Mouse (Mus musculus) heart, embryonic 13.5 days (tissue): ENCODE data around the gene Tbrg4. TPM values are rescaled to one million over a fixed set of nuclear protein-coding genes. Genes with fewer than 3 reads are reported as not detected.

ENCODE experiments used
- ATAC-seq: fragments of 200-750 bp; cut with Nextera tagmentation; 2 replicates; pipeline ENCODE4 v1.8.0; 2017; ENCODE audit warnings: moderate TSS enrichment; ENCODE audit not compliant: insufficient number of reproducible peaks, low FRiP score, low TSS enrichment; ENCODE audit errors: extremely low read depth
- H3K27ac ChIP-seq: fragments of 300-500 bp; sonication (generic); replicated peaks from 2 replicates; pipeline ENCODE4 v1.5.1; 2015; ENCODE audit warnings: moderate library complexity, mild to moderate bottlenecking, inconsistent platforms
- H3K27me3 ChIP-seq: fragments of 300-500 bp; sonication (generic); replicated peaks from 2 replicates; pipeline ENCODE4 v1.6.1; 2015; ENCODE audit warnings: mild to moderate bottlenecking, inconsistent platforms
- H3K36me3 ChIP-seq: fragments of 300-500 bp; sonication (generic); 2 replicates; pipeline ENCODE4 v1.6.1; 2015; ENCODE audit warnings: mild to moderate bottlenecking, inconsistent platforms
- H3K4me1 ChIP-seq: fragments of 300-500 bp; sonication (generic); 2 replicates; pipeline ENCODE4 v1.6.1; 2015; ENCODE audit warnings: inconsistent platforms
- H3K4me2 ChIP-seq: fragments of 300-500 bp; sonication (generic); 2 replicates; pipeline ENCODE4 v1.6.1; 2015; ENCODE audit warnings: inconsistent platforms, mild to moderate bottlenecking, moderate library complexity
- H3K4me3 ChIP-seq: fragments of 300-500 bp; sonication (generic); 2 replicates; pipeline ENCODE4 v1.5.1; 2015; ENCODE audit warnings: moderate library complexity, mild to moderate bottlenecking, inconsistent platforms
- H3K9ac ChIP-seq: fragments of 300-500 bp; sonication (generic); 2 replicates; pipeline ENCODE4 v1.6.1; 2015; ENCODE audit warnings: inconsistent platforms, mild to moderate bottlenecking, moderate library complexity
- H3K9me3 ChIP-seq: fragments of 300-500 bp; sonication (generic); 2 replicates; pipeline ENCODE4 v1.6.1; 2016; ENCODE audit warnings: inconsistent platforms
- WGBS: fragments of 180-500 bp; shearing (Covaris S2); methylation state at CpG from one replicate; pipeline ENCODE4 v1.1.7; 2015; ENCODE audit warnings: mixed read lengths; 5-methylcytosine and 5-hydroxymethylcytosine counted together
- polyA plus RNA-seq: library from polyadenylated mRNA; unstranded; fragments of >200 nt; fragmentation: Nextera tagmentation; extraction: Ambion mirVana; gene quantifications from 2 replicates; pipeline ENCODE4 v1.2.1, GENCODE M21; 2015

Gene Tbrg4
- polyA plus RNA-seq, 1 experiment from 2014 or later: 43.0 TPM

DNA sequence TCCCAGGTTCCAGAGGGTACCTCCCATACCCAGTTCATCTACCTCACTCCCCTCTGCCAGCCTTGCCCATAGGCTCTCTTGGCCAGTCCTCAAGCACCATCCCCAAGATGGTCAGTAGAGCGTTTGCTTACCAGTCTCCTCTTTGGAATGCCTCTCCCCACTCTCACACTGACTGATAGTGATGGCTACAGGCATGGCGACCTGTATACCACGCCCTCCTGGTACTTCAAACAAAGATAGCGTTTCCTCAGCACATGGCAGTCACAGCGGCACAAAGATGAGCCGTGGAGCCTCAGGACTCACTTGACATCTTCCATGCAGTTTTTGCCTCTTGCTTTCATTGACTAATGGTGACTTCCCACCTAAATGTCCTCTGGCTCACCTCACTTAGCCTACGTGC, 36.0 kb downstream of the Tbrg4 start:
- no peak overlapping the region for H3K9ac ChIP-seq
- no peak overlapping the region for H3K27ac ChIP-seq
- H3K4me3 ChIP-seq: no peak overlapping the region
- no peaks in the 10 kb centered on the region for H3K27me3 ChIP-seq
- WGBS: 68% methylated on average over 7 of the region's 7 CpGs
- no peak overlapping the region for H3K4me2 ChIP-seq
- no peaks in the 10 kb centered on the region for H3K9me3 ChIP-seq
- peaks cover 34% of the 10 kb centered on the region for H3K4me1 ChIP-seq
- no peak for ATAC-seq
- H3K36me3 ChIP-seq: peaks cover 86% of the 10 kb centered on the region

DNA sequence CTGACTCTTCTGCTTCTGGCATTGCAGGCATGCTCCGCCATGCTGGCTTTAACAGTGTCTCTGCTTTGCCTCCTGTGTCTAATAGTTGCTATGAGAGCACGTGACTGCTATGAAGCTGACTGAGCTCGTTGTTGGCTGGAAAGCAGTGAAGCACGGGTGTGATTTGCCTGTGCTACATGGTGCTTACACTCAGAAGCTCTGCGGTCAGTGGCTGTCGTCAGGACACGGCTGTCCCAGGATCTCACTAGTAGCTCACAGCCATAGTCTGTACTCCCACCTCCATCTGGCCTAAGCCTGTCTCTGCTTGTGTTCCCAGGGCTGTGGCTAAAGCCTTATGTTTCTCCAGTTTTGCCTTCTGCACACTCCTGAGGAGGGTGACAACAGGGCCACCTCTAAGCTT, 37.6 kb downstream of the Tbrg4 start:
- WGBS: 85% methylated on average over 7 of the region's 7 CpGs
- no peak overlapping the region for H3K9ac ChIP-seq
- H3K4me1 ChIP-seq: peaks cover 22% of the 10 kb centered on the region
- H3K4me2 ChIP-seq: no peak overlapping the region
- no peak for ATAC-seq
- no peaks in the 10 kb centered on the region for H3K9me3 ChIP-seq
- H3K36me3 ChIP-seq: peaks cover 74% of the 10 kb centered on the region
- no peaks in the 10 kb centered on the region for H3K27me3 ChIP-seq
- H3K27ac ChIP-seq: no peak overlapping the region
- H3K4me3 ChIP-seq: no peak overlapping the region

DNA sequence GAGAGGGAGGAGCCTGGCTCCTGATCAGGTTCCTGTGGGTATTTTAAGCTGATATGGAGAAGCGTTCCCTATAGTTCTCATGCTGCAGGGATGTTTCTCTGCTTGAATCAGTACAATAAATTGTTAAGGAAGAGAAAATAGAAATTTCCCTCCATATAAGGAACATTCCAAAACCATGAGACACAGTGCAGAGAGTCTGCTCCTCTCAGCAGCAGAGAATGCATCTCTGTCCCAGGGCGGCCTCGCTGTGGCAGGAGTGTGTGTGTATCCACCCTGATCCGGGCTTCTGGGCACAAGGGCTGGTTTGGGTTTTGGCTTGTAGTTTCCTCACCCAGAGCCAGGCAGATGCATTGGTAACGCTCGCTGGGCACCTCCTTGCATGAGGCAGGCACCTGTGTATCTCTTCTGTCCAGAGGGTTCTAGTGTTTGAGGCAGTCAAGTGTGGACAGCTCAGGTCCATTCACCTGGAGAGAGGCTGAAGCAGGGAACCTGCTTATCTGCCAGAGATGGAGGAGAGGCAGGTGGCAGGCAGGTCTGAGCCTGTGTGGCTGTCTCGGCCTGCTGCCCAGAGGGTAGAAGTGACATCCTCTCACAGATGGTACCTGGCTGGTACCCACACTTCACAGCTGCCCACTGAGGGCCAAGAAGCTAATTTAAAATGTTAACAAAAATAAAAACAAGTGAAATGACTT, 38.5 kb downstream of the Tbrg4 start:
- H3K27ac ChIP-seq: no peak overlapping the region; the same call in 1 of the 2 replicates
- WGBS: 75% methylated on average over 7 of the region's 7 CpGs
- H3K9ac ChIP-seq: no peak overlapping the region
- H3K9me3 ChIP-seq: no peaks in the 10 kb centered on the region
- ATAC-seq: no peak
- no peak overlapping the region for H3K4me3 ChIP-seq
- H3K4me2 ChIP-seq: no peak overlapping the region
- H3K27me3 ChIP-seq: no peaks in the 10 kb centered on the region
- H3K4me1 ChIP-seq: peaks cover 22% of the 10 kb centered on the region
- peaks cover 71% of the 10 kb centered on the region for H3K36me3 ChIP-seq

DNA sequence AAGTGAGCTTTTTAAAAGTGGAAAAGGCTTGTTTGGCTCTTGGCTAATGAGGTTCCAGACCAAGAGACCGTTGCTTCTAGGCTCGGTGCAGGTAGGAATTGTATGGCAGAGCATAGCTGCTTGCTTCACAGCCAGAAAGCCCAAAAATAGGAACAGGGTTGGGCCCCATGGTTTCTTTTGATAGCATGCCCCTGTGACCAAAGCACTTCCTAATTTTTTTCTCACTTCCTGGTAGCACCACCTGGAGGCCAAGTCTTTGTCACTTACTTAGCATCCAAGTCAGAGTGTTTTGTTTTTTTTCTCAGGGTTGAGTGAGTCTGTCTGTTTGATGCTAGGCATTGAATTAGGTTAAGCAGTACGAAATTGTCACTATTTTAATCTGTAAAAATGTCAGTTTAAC, 39.2 kb downstream of the Tbrg4 start:
- ATAC-seq: no peak
- 61% methylated on average over 3 of the region's 3 CpGs for WGBS
- no peak overlapping the region for H3K4me3 ChIP-seq
- peaks cover 22% of the 10 kb centered on the region for H3K4me1 ChIP-seq
- peaks cover 63% of the 10 kb centered on the region for H3K36me3 ChIP-seq
- no peak overlapping the region for H3K4me2 ChIP-seq
- H3K27me3 ChIP-seq: no peaks in the 10 kb centered on the region
- H3K27ac ChIP-seq: no peak overlapping the region
- H3K9me3 ChIP-seq: no peaks in the 10 kb centered on the region
- H3K9ac ChIP-seq: no peak overlapping the region

DNA sequence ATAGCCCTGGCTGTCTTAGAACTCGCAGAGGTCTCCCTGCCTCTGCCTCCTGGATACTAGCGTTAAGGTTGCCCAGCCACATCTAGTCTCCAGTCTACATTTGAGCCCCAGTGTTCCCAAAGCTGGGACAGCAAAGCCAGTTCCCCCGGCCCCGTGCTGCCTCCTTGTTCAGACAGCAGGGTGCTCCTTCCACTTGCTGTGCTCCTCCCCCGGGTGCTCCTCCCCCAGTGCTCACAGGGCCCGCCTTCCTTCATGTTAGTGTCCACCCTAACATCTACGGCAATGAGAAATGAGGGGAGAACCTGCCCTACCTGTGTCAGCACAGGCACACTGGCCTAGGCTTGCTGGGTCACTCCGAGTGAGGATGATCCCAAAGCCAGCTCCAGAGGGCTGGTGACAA, 40.1 kb downstream of the Tbrg4 start:
- Histone ChIP-seq H3K4me1 (peaks cover 22% of the 10 kb centered on the region), H3K27ac (no peak overlapping the region), H3K4me3 (no peak overlapping the region), H3K9ac (no peak overlapping the region), H3K27me3 (no peaks in the 10 kb centered on the region), H3K9me3 (no peaks in the 10 kb centered on the region), H3K4me2 (no peak overlapping the region), H3K36me3 (peaks cover 55% of the 10 kb centered on the region)
- no peak for ATAC-seq
- WGBS: 84% methylated on average over 8 of the region's 8 CpGs

DNA sequence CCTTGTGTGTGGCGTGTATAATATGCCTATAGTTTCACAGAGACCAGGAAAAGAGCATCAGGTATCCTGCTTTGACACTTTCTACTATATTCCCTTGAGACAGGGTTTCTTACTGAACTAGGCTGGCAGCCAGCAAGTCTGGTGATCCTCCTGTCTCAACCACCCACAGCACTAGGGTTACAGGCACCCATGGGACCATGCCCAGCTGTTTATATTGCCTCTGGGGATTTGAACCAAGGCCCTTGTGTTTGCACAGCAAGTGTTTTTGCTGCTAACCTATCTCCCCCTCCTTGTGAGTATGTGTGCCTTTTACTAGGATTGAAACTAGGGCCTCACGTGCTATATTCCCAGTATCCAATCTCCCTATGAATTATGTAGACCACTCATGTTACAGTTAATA, 44.3 kb downstream of the Tbrg4 start:
- Histone ChIP-seq H3K4me2 (no peak overlapping the region), H3K27me3 (no peaks in the 10 kb centered on the region), H3K9me3 (no peaks in the 10 kb centered on the region), H3K9ac (no peak overlapping the region), H3K4me1 (peaks cover 15% of the 10 kb centered on the region), H3K27ac (no peak overlapping the region), H3K4me3 (no peak overlapping the region), H3K36me3 (peaks cover 43% of the 10 kb centered on the region)
- no peak for ATAC-seq
- 89% methylated on average over 2 of the region's 2 CpGs for WGBS

DNA sequence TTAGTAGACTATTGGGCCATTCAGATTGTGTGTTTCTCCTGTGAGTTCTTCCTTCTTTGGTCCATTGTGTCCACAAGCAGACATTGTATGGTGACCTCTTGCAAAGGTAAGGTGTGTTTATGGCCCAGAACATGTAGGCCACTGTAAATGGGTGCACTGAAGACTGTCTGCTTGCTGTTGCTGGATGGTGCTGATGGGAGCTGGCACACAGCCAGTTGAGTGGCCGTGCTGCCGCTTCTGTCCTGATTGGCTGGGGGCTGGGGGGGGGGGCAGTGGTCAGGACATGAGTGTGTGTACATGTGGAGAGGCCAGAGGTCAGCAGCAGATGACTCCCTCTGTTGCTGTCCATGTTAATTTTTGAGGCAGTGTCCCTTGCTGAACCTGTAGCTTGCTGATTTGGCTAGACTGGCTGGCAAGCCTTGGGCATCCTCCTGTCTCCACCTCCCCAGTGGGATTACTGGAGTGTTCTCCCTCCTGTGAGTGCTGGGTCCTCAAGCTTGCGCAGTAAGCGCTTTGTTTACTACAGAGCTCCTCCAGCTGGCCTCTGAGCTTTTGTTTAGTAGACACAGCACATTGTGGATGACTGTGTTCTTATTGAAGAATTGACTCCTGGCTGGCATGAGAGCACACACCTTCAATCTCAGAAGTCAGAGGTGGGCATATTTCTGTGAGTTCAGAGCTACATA, 45.7 kb downstream of the Tbrg4 start:
- H3K9ac ChIP-seq: no peak overlapping the region
- H3K27ac ChIP-seq: no peak overlapping the region
- peaks cover 43% of the 10 kb centered on the region for H3K36me3 ChIP-seq
- no peaks in the 10 kb centered on the region for H3K27me3 ChIP-seq
- no peaks in the 10 kb centered on the region for H3K9me3 ChIP-seq
- WGBS: 58% methylated on average over 4 of the region's 4 CpGs
- H3K4me2 ChIP-seq: no peak overlapping the region
- no peak overlapping the region for H3K4me3 ChIP-seq
- no peak for ATAC-seq
- H3K4me1 ChIP-seq: peaks cover 7% of the 10 kb centered on the region

DNA sequence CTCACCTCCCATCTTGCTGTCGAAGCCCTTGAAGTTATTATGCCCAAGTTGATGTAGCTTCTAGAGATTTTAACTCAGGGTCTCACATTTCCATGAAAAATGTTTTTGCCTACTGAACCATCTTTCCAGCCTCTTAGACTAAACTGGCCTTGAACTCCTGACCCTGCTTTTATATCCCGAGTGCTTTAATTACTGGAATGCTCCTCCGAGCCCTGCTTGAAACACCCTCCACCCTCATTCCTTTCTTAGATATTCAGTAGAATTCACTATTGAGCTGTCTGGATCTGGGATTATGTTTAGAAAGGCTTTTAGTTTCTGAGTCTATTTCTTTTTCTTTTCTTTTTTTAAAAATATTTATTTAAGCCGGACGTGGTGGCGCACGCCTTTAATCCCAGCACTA, 46.5 kb downstream of the Tbrg4 start:
- H3K27me3 ChIP-seq: no peaks in the 10 kb centered on the region
- no peak overlapping the region for H3K9ac ChIP-seq
- H3K4me2 ChIP-seq: no peak overlapping the region
- H3K4me1 ChIP-seq: peaks cover 7% of the 10 kb centered on the region
- H3K27ac ChIP-seq: no peak overlapping the region
- peaks cover 42% of the 10 kb centered on the region for H3K36me3 ChIP-seq
- H3K9me3 ChIP-seq: no peaks in the 10 kb centered on the region
- no peak overlapping the region for H3K4me3 ChIP-seq
- 87% methylated on average over 7 of the region's 7 CpGs for WGBS
- ATAC-seq: no peak

DNA sequence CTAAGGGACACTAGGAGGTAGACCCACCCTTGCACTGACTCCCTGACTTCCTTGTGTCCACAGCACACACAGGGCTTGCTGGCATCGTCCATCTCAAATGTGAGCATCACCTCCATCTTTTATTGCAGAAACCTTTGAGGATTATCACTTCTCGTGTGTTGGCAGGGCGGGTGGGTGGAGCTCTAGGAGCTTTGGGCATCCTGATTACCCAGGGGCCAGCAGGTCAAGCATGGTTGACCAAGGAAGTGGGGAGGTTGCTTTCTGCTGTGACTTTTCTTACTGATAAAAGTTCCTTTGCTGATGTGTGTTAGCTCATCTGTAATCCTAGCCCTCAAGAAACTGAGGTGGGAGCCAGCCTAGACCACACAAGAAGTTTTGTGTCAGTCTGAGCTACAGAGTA, 49.7 kb downstream of the Tbrg4 start:
- H3K9me3 ChIP-seq: no peaks in the 10 kb centered on the region
- ATAC-seq: no peak
- peaks cover 19% of the 10 kb centered on the region for H3K4me1 ChIP-seq
- H3K27ac ChIP-seq: no peak overlapping the region
- no peak overlapping the region for H3K9ac ChIP-seq
- peaks cover 54% of the 10 kb centered on the region for H3K36me3 ChIP-seq
- no peak overlapping the region for H3K4me2 ChIP-seq
- H3K4me3 ChIP-seq: no peak overlapping the region
- 83% methylated on average over 3 of the region's 3 CpGs for WGBS
- H3K27me3 ChIP-seq: no peaks in the 10 kb centered on the region

DNA sequence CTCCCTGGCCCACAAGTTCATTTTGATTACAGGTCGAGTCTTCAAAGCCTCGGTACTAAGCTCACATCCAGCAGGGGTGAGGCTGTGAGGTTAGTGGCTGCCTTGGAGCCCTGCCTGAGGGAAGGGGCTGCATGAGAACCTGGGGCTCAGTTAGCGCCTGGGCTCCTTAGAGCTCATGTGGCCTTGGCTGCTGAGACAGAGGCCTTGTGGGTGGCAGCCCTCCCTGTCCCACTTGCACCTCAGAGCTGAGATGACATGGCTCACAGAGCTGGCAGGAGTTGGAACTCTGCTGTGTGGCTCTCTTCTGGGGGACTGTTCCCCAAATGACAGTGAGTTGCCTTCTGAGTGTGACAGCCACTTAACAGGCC, 56.5 kb downstream of the Tbrg4 start:
- 51% methylated on average over 3 of the region's 3 CpGs for WGBS
- H3K27ac ChIP-seq: no peak overlapping the region
- peaks cover 2% of the 10 kb centered on the region; the same call in 1 of the 2 replicates for H3K27me3 ChIP-seq
- no peak for ATAC-seq
- peaks cover 36% of the 10 kb centered on the region for H3K4me1 ChIP-seq
- H3K36me3 ChIP-seq: peaks cover 38% of the 10 kb centered on the region
- H3K9me3 ChIP-seq: no peaks in the 10 kb centered on the region
- H3K4me3 ChIP-seq: no peak overlapping the region
- no peak overlapping the region; the same call in 1 of the 2 replicates for H3K4me2 ChIP-seq
- H3K9ac ChIP-seq: no peak overlapping the region

DNA sequence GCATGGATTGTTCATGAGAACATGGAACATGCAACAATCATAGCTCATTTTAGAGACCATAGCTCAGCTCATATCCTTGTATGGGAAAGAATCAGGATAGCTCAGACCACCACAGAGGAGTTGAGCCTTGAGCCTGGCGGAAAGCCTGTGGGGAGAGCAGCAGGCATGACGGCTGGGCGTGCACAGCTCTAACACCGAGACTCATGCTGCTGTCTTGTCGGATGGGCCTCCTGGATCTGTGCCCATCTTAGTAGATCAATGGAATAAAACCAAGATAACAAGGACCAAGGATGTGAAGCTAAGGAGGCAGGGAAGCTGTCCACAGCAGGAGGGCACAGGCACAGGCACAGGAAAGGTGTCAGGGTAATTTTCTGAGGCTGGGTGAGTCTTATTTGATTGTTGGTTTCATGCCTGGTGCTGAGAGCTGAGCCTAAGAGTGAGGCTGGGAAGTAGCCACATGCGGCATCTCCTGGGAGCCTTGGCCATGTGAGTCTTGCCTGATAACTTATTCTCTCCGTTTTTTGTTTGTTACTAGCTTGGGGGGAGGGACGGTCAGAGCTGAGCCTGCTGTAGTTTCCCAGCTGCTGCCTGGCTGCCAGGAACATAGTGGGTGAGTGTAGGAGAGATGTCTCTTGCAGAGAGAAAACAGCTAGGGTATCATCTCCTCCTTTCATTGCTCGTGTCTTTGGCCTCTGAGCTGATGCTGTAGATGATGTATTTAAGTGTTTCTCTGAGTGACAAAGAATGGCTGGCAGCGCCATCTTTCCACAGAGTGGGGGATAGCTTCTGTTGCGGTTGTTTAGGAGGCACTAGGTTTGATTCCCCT, 57.1 kb downstream of the Tbrg4 start:
- Histone ChIP-seq H3K4me3 (no peak overlapping the region), H3K36me3 (peaks cover 38% of the 10 kb centered on the region), H3K9ac (peak overlapping the region; percentile 24; the same call in 1 of the 2 replicates), H3K4me1 (peaks cover 39% of the 10 kb centered on the region), H3K9me3 (no peaks in the 10 kb centered on the region), H3K27me3 (peaks cover 2% of the 10 kb centered on the region; the same call in 1 of the 2 replicates), H3K4me2 (peak overlapping the region; percentile 9; the same call in 1 of the 2 replicates), H3K27ac (peak overlapping the region; percentile 53)
- ATAC-seq: no peak
- 52% methylated on average over 11 of the region's 11 CpGs for WGBS
